Mouse (Mus musculus) macrophage (primary cell): ENCODE data around the gene Fiz1. TPM values are rescaled to one million over a fixed set of nuclear protein-coding genes. Genes with fewer than 3 reads are reported as not detected.

Experiments
- H3K27ac ChIP-seq: fragments of 350-480 bp; formaldehyde crosslinking; 2 replicates; pipeline ENCODE4 v1.9.0; 2021
- H3K36me3 ChIP-seq: fragments of 350-480 bp; formaldehyde crosslinking; 2 replicates; pipeline ENCODE4 v1.9.0; 2021; ENCODE audit errors: inconsistent target
- H3K4me3 ChIP-seq: fragments of 350-480 bp; formaldehyde crosslinking; 2 replicates; pipeline ENCODE4 v1.9.0; 2021; ENCODE audit errors: inconsistent target
- H3K79me2 ChIP-seq: fragments of 350-480 bp; formaldehyde crosslinking; 2 replicates; pipeline ENCODE4 v1.9.0; 2021; ENCODE audit errors: inconsistent target
- WGBS: methylation state at CpG from one replicate; pipeline ENCODE4 v1.1.7; 2026; ENCODE audit warnings: inconsistent platforms; ENCODE audit not compliant: missing documents; 5-methylcytosine and 5-hydroxymethylcytosine counted together
- polyA plus RNA-seq: library from polyadenylated mRNA; stranded (reverse); fragments of 250-400 nt; gene quantifications from 3 replicates; pipeline ENCODE4 v1.2.4, GENCODE M21; 2018; ENCODE audit warnings: inconsistent platforms

Fiz1 gene
- polyA plus RNA-seq, 1 experiment from 2014 or later: 18.2 TPM

DNA sequence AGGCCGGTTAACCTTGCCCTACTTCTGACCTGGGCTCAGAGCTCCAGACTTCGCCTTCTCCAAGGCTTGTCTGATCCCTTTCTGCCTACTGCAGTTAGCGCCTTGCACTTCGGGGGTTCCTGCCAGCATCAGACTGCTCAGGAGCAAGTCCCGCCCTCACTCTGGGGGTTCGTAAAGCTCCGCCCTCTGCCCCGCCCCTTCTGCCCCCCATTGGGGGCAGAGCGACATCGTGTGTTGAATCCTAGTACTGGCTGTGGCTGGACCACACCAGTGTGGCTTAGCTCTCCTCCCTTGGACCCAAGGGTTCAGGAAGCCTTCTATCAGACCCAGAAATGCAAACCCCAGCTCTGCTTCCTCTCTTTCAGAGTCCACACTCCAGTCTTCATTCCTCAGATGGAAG is 50.2 kb downstream of the Fiz1 start, which contains the start of gene Sbk2:
Sbk2 (minus strand) TSS at position 135 of the 400 bp plus-strand sequence.
- WGBS: 3% methylated on average over 9 of the region's 10 CpGs
- Histone ChIP-seq H3K36me3 (no peaks in the 10 kb centered on the region), H3K27ac (no peak within 1 kb of the TSS), H3K79me2 (no peaks in the 10 kb centered on the region), H3K4me3 (no peak within 1 kb of the TSS)

DNA sequence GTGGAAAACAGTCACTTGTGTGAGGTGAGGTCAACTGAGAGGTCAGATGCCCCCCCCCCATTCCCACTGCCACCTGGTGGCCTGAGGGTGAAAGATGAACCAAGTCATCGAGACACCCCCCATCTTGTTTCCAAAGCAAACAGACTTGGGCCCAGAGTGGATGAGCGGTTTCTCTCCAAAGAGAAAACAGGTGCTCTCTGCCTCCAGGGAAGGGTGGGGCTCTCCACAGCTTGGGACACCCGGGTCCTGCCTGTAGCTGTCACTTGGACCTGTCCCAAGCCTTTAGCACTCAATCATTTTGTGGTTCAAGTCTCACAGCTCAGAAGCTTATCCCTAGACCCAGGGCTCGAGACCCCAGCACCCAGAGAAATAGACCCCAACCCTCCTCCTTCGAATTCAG is 51.0 kb downstream of the Fiz1 start:
- Histone ChIP-seq H3K27ac (no peak overlapping the region), H3K4me3 (no peak overlapping the region), H3K79me2 (no peaks in the 10 kb centered on the region), H3K36me3 (no peaks in the 10 kb centered on the region)
- WGBS: 66% methylated on average over 5 of the region's 5 CpGs

DNA sequence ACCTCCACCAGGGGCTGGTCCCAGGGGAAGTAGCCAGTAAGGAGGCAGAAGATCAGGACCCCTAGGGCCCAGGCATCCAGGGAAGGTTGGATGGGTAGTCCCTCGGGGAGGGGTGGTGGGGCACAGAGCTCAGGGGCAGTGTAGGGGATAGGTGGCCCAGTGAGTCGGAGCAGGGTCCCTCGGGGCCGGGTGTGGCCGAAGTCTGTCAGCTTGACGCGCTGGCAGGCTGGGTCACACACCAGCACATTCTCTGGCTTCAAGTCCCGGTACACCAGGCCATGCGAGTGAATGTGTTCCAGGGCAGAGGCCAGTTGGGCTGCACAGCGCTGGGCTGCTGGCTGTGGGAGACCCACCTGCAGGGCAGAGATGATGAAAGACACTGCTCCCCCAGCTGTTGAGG is 57.1 kb downstream of the Fiz1 start:
- no peak overlapping the region for H3K4me3 ChIP-seq
- H3K27ac ChIP-seq: no peak overlapping the region
- no peaks in the 10 kb centered on the region for H3K79me2 ChIP-seq
- 94% methylated on average over 10 of the region's 10 CpGs for WGBS
- no peaks in the 10 kb centered on the region for H3K36me3 ChIP-seq

Other genes with a start within 250 kb of the Fiz1 start
- not detected in 3 replicates for gene Fam71e2, start 243.4 kb downstream of the Fiz1 start, polyA plus RNA-seq
- not detected in 3 replicates for gene Il11, start 231.8 kb downstream of the Fiz1 start, polyA plus RNA-seq
- gene Tmem190, start 231.8 kb downstream of the Fiz1 start, polyA plus RNA-seq: not detected in 3 replicates
- gene Tmem238, start 225.0 kb downstream of the Fiz1 start, polyA plus RNA-seq: 0.67 to 1.6 TPM (median 0.70 TPM) in 3 replicates
- 395 to 534 TPM (median 483 TPM) in 3 replicates for gene Rpl28, start 221.8 kb downstream of the Fiz1 start, polyA plus RNA-seq
- gene Ube2s, start 202.1 kb downstream of the Fiz1 start, polyA plus RNA-seq: 69.0 to 174 TPM (median 124 TPM) in 3 replicates
- gene Shisa7, start 170.0 kb downstream of the Fiz1 start, polyA plus RNA-seq: not detected in 3 replicates
- gene Isoc2b, start 144.4 kb downstream of the Fiz1 start, polyA plus RNA-seq: 6.2 to 11.2 TPM (median 10.2 TPM) in 3 replicates
- 9.6 to 13.3 TPM (median 13.0 TPM) in 3 replicates for gene Isoc2a, start 137.5 kb downstream of the Fiz1 start, polyA plus RNA-seq
- gene Gm36210, start 108.2 kb downstream of the Fiz1 start, polyA plus RNA-seq: not detected in 3 replicates
- 3.1 to 5.6 TPM (median 4.4 TPM) in 3 replicates for gene Zfp628, start 99.5 kb downstream of the Fiz1 start, polyA plus RNA-seq
- 0.15 to 1.1 TPM (median 0.17 TPM) in 3 replicates for gene Nat14, start 92.7 kb downstream of the Fiz1 start, polyA plus RNA-seq
- gene Ssc5d, start 88.9 kb downstream of the Fiz1 start, polyA plus RNA-seq: 0.13 to 0.33 TPM (median 0.28 TPM) in 3 replicates
- gene Sbk2, start 50.3 kb downstream of the Fiz1 start, polyA plus RNA-seq: 0.36 to 1.8 TPM (median 1.1 TPM) in 3 replicates
- gene Sbk3, start 43.5 kb downstream of the Fiz1 start, polyA plus RNA-seq: not detected in 3 replicates
- gene Zfp579, start 18.5 kb downstream of the Fiz1 start, polyA plus RNA-seq: 4.3 to 9.9 TPM (median 7.3 TPM) in 3 replicates
- gene Zfp524, start 282 bp downstream of the Fiz1 start, polyA plus RNA-seq: 13.7 to 24.6 TPM (median 14.3 TPM) in 3 replicates
- not detected in 3 replicates for gene Gm44973, start 799 bp upstream of the Fiz1 start, polyA plus RNA-seq
- gene Zfp865, start 5.7 kb upstream of the Fiz1 start, polyA plus RNA-seq: 11.9 to 13.8 TPM (median 12.4 TPM) in 3 replicates
- 0.28 to 1.1 TPM (median 0.37 TPM) in 3 replicates for gene Ccdc106, start 5.9 kb upstream of the Fiz1 start, polyA plus RNA-seq
- gene 4632433K11Rik, start 19.4 kb upstream of the Fiz1 start, polyA plus RNA-seq: 0.25 to 0.76 TPM in 2 of 3 replicates, not detected in the other
- 1.8 to 2.2 TPM (median 1.8 TPM) in 3 replicates for gene Zfp784, start 23.7 kb upstream of the Fiz1 start, polyA plus RNA-seq
- gene Zfp580, start 36.8 kb upstream of the Fiz1 start, polyA plus RNA-seq: 2.0 TPM in 3 replicates
- gene U2af2, start 47.4 kb upstream of the Fiz1 start, polyA plus RNA-seq: 93.4 to 180 TPM (median 101 TPM) in 3 replicates
- 84.6 to 130 TPM (median 119 TPM) in 3 replicates for gene Epn1, start 65.5 kb upstream of the Fiz1 start, polyA plus RNA-seq
- gene Rfpl4, start 102.3 kb upstream of the Fiz1 start, polyA plus RNA-seq: not detected in 3 replicates
- gene Rasl2-9, start 111.3 kb upstream of the Fiz1 start, polyA plus RNA-seq: 0.32 to 1.4 TPM (median 0.40 TPM) in 3 replicates
- gene Vmn1r55, start 135.0 kb upstream of the Fiz1 start, polyA plus RNA-seq: not detected in 3 replicates
- gene Vmn1r56, start 182.1 kb upstream of the Fiz1 start, polyA plus RNA-seq: not detected in 3 replicates
- gene Vmn1r57, start 203.8 kb upstream of the Fiz1 start, polyA plus RNA-seq: not detected in 3 replicates